Mouse (Mus musculus) hindbrain, embryonic 16.5 days (tissue): ENCODE measurements around the gene Ifrd2. TPM values are rescaled to one million over a fixed set of nuclear protein-coding genes. Genes with fewer than 3 reads are reported as not detected.
A peak's percentile ranks its signal among the peaks of the same experiment; 100 is the strongest.

Experiments used
- ATAC-seq: fragments of 200-750 bp; cut with Nextera tagmentation; 2 replicates; pipeline ENCODE4 v1.8.0; 2017; ENCODE audit warnings: moderate TSS enrichment, moderate library complexity
- H3K27ac ChIP-seq: fragments of 300-500 bp; sonication (generic); 2 replicates; pipeline ENCODE4 v1.5.1; 2014; ENCODE audit warnings: low read depth, mild to moderate bottlenecking, control low read depth, low read length, moderate library complexity
- H3K27me3 ChIP-seq: fragments of 300-500 bp; sonication (generic); replicated peaks from 2 replicates; pipeline ENCODE4 v1.6.1; 2014; ENCODE audit warnings: low read length; ENCODE audit not compliant: control insufficient read depth, insufficient read depth
- H3K36me3 ChIP-seq: fragments of 300-500 bp; sonication (generic); 2 replicates; pipeline ENCODE4 v1.6.1; 2014; ENCODE audit warnings: mild to moderate bottlenecking, low read length, moderate library complexity, mixed read lengths; ENCODE audit not compliant: control insufficient read depth, insufficient read depth
- H3K4me1 ChIP-seq: fragments of 300-500 bp; sonication (generic); 2 replicates; pipeline ENCODE4 v1.6.1; 2014; ENCODE audit warnings: low read depth, low read length; ENCODE audit not compliant: control insufficient read depth, insufficient read depth
- H3K4me2 ChIP-seq: fragments of 300-500 bp; sonication (generic); 2 replicates; pipeline ENCODE4 v1.6.1; 2014; ENCODE audit warnings: mild to moderate bottlenecking, low read length, control low read depth, moderate library complexity
- H3K4me3 ChIP-seq: fragments of 300-500 bp; sonication (generic); 2 replicates; pipeline ENCODE4 v1.5.1; 2014; ENCODE audit warnings: mild to moderate bottlenecking, low read length, control low read depth, moderate library complexity
- H3K9ac ChIP-seq: fragments of 300-500 bp; sonication (generic); 2 replicates; pipeline ENCODE4 v1.6.1; 2014; ENCODE audit warnings: low read depth, mild to moderate bottlenecking, control low read depth, low read length, moderate library complexity
- H3K9me3 ChIP-seq: fragments of 300-500 bp; sonication (generic); 2 replicates; pipeline ENCODE4 v1.6.1; 2014; ENCODE audit warnings: mild to moderate bottlenecking, low read length, moderate library complexity; ENCODE audit not compliant: control insufficient read depth
- WGBS: fragments of 180-500 bp; shearing (Covaris S2); extraction: QIAGEN DNeasy Blood & Tissue Kit; methylation state at CpG from one replicate; pipeline ENCODE4 v1.1.7; 2014; 5-methylcytosine and 5-hydroxymethylcytosine counted together
- polyA plus RNA-seq: library from polyadenylated mRNA; unstranded; fragments of >200 nt; fragmentation: Nextera tagmentation; extraction: Ambion mirVana; gene quantifications from 2 replicates; pipeline ENCODE4 v1.2.1, GENCODE M21; 2015

Ifrd2 gene
- polyA plus RNA-seq, 1 experiment from 2014 or later, result 13.5 TPM

GRCm38 (mm10) chr9:107600745-107601144 is 13.3 kb downstream of the Ifrd2 start:
- no peaks in the 10 kb centered on the region for H3K36me3 ChIP-seq
- H3K4me1 ChIP-seq, result peaks cover 7% of the 10 kb centered on the region
- no peak overlapping the region for H3K27ac ChIP-seq
- no peaks in the 10 kb centered on the region for H3K9me3 ChIP-seq
- H3K4me2 ChIP-seq, result no peak overlapping the region
- no peaks in the 10 kb centered on the region for H3K27me3 ChIP-seq
- H3K4me3 ChIP-seq, result no peak overlapping the region
- 80% methylated on average over 12 of the region's 12 CpGs for WGBS
- H3K9ac ChIP-seq, result no peak overlapping the region
- no peak for ATAC-seq

DNA sequence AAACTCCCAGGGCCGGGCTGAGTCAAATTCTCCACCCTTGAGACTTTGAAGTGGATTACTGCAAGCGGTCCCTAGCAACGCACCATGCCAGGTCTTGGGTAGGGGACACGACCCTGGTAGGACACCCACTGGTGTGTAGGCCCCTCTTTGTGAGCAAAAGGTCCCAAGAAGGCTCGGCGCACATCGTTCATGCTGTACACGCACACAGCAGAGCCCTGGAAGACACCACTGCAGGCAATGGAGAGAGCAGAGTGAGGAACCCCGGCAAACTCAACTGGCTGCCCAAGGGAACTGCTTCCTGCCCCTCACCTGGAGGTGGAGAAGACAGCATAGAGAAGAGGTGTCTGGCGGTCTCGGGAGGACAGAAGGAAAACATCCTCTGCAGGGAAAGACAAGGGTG is 13.8 kb downstream of the Ifrd2 start:
- H3K27ac ChIP-seq, result no peak overlapping the region
- H3K9me3 ChIP-seq, result no peaks in the 10 kb centered on the region
- no peaks in the 10 kb centered on the region for H3K27me3 ChIP-seq
- no peak for ATAC-seq
- 78% methylated on average over 11 of the region's 11 CpGs for WGBS
- no peak overlapping the region for H3K9ac ChIP-seq
- H3K4me1 ChIP-seq, result peaks cover 7% of the 10 kb centered on the region
- no peak overlapping the region for H3K4me2 ChIP-seq
- H3K4me3 ChIP-seq, result no peak overlapping the region
- no peaks in the 10 kb centered on the region for H3K36me3 ChIP-seq

DNA sequence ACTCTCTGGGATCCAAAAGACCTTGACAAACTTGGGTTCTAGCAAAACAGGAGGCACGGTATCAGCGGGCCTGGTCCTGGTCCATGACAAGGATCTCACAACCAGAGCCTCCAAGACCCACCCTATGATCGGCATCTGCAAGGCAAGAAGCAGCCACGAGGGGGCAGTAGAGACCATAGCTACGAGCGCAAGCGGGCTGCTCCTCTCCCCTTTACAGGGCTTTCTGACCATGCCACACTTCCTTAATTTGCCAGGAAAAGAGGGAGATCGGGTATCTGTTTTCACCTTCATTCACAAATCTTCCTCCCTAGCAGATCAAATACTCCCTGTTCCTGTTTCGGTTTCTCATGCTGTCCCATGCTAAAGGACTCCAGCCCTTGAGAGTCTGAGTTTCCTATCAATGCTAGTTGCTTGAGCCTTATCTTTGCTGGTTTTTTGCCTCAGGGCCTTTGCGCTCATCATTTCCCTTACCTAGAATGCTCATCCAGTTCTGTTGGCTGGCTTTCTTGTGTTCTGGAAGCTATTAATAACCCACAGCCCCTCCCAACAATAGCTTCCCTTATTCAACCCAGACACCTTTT is 14.7 kb downstream of the Ifrd2 start:
- no peak overlapping the region for H3K4me2 ChIP-seq
- H3K36me3 ChIP-seq, result no peaks in the 10 kb centered on the region
- 12% methylated on average over 10 of the region's 10 CpGs for WGBS
- H3K27me3 ChIP-seq, result no peaks in the 10 kb centered on the region; the same call in 1 of the 2 replicates
- H3K9me3 ChIP-seq, result no peaks in the 10 kb centered on the region
- peaks cover 7% of the 10 kb centered on the region for H3K4me1 ChIP-seq
- no peak overlapping the region for H3K27ac ChIP-seq
- peak; percentile 77 for ATAC-seq
- no peak overlapping the region for H3K4me3 ChIP-seq
- H3K9ac ChIP-seq, result peak overlapping the region; percentile 28

DNA sequence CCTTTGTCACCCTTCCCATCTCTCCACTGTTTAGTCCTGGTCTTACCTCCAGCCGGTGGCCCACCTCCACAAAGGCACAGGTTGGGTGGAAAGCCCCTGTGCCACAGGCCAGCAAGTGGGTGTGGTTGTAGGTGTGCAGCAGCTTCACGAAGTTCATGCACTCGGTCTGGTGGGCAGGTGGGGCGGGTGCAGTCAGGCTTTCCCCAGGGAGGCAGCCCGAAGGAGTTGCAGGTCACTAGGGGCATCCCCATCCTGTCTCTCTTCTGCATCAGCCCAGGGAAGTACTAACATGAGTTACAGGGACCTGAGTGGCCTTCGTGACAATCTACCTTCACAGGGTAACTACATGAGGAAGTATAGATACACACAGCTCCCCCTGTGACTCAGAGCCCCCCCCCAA is 15.8 kb downstream of the Ifrd2 start:
- no peaks in the 10 kb centered on the region for H3K9me3 ChIP-seq
- no peak overlapping the region for H3K4me3 ChIP-seq
- H3K27me3 ChIP-seq, result no peaks in the 10 kb centered on the region; the same call in 1 of the 2 replicates
- H3K36me3 ChIP-seq, result no peaks in the 10 kb centered on the region
- H3K4me1 ChIP-seq, result peaks cover 7% of the 10 kb centered on the region
- no peak for ATAC-seq
- no peak overlapping the region for H3K9ac ChIP-seq
- H3K27ac ChIP-seq, result no peak overlapping the region
- WGBS, result 89% methylated on average over 6 of the region's 6 CpGs
- H3K4me2 ChIP-seq, result no peak overlapping the region

DNA sequence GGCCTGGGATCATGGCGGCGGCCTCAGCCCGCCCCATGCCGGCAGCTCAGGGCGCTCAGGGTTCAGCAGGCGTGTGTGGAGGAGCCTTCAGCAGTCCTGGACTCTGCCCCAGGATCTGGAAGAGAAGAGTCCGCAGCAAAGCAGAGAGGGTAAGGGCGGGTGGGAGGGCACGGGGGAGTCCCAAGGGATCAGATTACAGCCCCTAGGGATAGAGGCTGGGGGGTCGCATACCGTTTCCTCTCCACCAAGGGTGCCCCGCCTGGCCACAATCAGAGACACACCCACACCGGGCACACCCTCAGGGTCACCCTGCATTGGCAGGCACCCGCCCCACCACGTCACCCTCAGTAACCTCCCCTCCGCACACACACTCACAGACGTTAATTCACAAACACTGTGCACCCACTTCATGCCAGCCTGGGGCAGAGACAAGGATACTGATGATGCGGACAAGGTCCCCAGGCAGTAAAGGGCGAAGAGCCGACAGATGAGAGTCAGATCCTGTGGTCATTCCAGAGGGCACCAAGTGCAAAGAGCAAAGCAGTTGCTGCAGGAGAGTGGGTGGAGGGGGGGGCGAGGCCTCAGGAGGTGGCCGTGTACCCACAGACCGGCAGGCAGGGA is 17.7 kb downstream of the Ifrd2 start:
- H3K4me2 ChIP-seq, result no peak overlapping the region
- H3K4me3 ChIP-seq, result no peak overlapping the region
- WGBS, result 35% methylated on average over 23 of the region's 23 CpGs
- no peaks in the 10 kb centered on the region for H3K36me3 ChIP-seq
- H3K27me3 ChIP-seq, result no peaks in the 10 kb centered on the region; the same call in 1 of the 2 replicates
- H3K9me3 ChIP-seq, result no peaks in the 10 kb centered on the region
- ATAC-seq, result no peak
- no peak overlapping the region for H3K27ac ChIP-seq
- H3K9ac ChIP-seq, result no peak overlapping the region
- peaks cover 7% of the 10 kb centered on the region for H3K4me1 ChIP-seq

DNA sequence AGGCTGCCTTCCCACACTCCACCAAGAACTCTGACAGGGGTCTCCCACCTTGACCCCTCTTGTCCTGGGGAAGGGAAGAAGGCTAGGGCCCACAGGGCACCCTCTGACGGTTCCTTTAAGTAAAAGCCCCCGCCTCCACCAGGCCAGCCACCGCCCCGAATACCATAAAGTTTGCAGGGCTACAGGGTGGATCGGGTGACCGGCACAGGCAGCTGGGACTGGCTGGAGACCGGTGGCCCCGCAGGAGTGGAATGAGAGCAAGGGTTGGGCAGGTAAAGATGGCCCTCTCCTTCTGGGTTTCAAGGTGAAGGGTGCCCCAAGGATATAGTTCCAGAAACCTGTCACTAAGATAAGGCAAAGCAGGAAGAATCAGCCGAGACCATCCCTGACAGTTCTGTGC is 19.1 kb downstream of the Ifrd2 start:
- WGBS, result 20% methylated on average over 9 of the region's 9 CpGs
- no peaks in the 10 kb centered on the region for H3K36me3 ChIP-seq
- H3K9me3 ChIP-seq, result no peaks in the 10 kb centered on the region
- no peak overlapping the region for H3K4me2 ChIP-seq
- no peak for ATAC-seq
- H3K4me1 ChIP-seq, result peaks cover 9% of the 10 kb centered on the region
- no peak overlapping the region for H3K27ac ChIP-seq
- no peaks in the 10 kb centered on the region; the same call in 1 of the 2 replicates for H3K27me3 ChIP-seq
- H3K9ac ChIP-seq, result no peak overlapping the region
- H3K4me3 ChIP-seq, result no peak overlapping the region

DNA sequence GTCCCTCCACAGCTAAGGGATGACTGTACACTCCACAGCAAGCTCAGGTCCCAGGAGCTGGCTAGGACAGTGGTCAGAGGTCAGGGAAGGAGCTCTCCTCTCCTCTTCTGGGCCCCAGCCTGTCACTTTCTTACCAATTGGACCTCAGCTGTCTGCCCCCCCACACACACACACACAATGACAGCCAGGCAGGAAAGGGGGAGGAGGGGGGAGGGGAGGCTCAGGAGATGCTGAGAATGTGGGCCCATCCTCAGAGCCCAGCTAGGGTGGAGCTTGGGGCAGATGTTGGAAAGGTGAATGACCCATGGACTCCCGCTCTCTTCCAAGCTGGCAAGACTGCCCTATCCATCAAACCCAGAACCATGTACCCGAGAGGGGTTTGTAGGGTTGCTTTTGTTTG is 19.6 kb downstream of the Ifrd2 start:
- 60% methylated on average over 2 of the region's 2 CpGs for WGBS
- no peaks in the 10 kb centered on the region; the same call in 1 of the 2 replicates for H3K27me3 ChIP-seq
- no peaks in the 10 kb centered on the region for H3K36me3 ChIP-seq
- ATAC-seq, result no peak
- H3K9me3 ChIP-seq, result no peaks in the 10 kb centered on the region
- peaks cover 10% of the 10 kb centered on the region for H3K4me1 ChIP-seq
- no peak overlapping the region for H3K9ac ChIP-seq
- no peak overlapping the region for H3K27ac ChIP-seq
- no peak overlapping the region for H3K4me3 ChIP-seq
- no peak overlapping the region for H3K4me2 ChIP-seq

GRCm38 (mm10) chr9:107607653-107608245 is 20.3 kb downstream of the Ifrd2 start:
- H3K36me3 ChIP-seq, result no peaks in the 10 kb centered on the region
- peak overlapping the region; percentile 14; the same call in 1 of the 2 replicates for H3K27ac ChIP-seq
- WGBS, result 55% methylated on average over 9 of the region's 9 CpGs
- H3K4me3 ChIP-seq, result no peak overlapping the region
- H3K9me3 ChIP-seq, result no peaks in the 10 kb centered on the region
- H3K4me1 ChIP-seq, result peaks cover 11% of the 10 kb centered on the region
- no peak overlapping the region for H3K9ac ChIP-seq
- no peak for ATAC-seq
- no peaks in the 10 kb centered on the region; the same call in 1 of the 2 replicates for H3K27me3 ChIP-seq
- no peak overlapping the region for H3K4me2 ChIP-seq

DNA sequence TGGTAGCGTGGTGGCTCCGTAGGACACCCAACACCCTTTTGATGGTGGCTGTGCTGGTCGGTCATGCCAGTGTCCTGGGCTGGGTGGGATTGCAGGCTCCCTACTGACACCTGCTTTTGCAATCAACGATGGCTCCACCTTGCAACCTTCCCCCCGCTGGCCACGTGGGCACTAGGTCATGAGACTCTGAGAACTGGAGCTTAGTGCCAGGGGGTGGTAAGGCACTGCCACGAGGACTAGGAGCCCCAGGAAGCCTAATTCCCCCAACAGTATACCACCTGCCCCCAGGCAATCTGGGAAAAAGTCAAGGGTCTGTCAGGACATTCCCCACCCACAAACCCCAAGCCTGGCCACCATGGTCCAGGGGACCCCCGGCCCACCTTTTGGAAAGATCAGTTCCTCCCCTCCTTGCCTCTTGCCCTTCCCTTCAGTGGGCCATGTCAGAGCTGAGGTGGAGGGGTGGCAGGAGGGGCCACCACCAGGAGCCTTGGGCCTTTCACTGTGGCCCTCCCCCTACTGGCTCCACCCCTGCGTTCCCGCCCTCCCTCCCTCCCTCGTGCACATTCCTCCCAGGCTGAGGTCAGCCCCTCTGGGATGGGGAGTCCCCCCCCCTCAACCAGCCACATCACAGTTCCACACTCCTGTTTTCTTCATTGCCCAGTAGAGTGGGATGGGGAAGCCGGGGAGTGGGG is 21.4 kb downstream of the Ifrd2 start, which contains the start of gene Sema3b:
Gene Sema3b (minus strand): TSS at position 489 of the 692 bp plus-strand sequence.
- no peak within 1 kb of the TSS for H3K4me3 ChIP-seq
- no peaks in the 10 kb centered on the region; the same call in 1 of the 2 replicates for H3K27me3 ChIP-seq
- whole genome bisulfite sequencing, result 42% methylated on average over 12 of the region's 12 CpGs
- H3K4me2 ChIP-seq, result no peak within 1 kb of the TSS
- H3K4me1 ChIP-seq, result peaks cover 11% of the 10 kb centered on the region
- ATAC-seq, result no peak
- H3K27ac ChIP-seq, result no peak within 1 kb of the TSS; the same call in 1 of the 2 replicates
- H3K36me3 ChIP-seq, result peaks cover under 1% of the 10 kb centered on the region; the same call in 1 of the 2 replicates
- H3K9ac ChIP-seq, result 0 out of 2 replicates have a peak within 1 kb of the TSS, but pooled peaks have one; percentile 20
- H3K9me3 ChIP-seq, result no peaks in the 10 kb centered on the region
